Mouse (Mus musculus) cortical plate, adult 2 months (tissue): ENCODE measurements around the gene Hps3. TPM values are rescaled to one million over a fixed set of nuclear protein-coding genes. Genes with fewer than 3 reads are reported as not detected.
A peak's percentile ranks its signal among the peaks of the same experiment; 100 is the strongest.
"Not testable (repeated sequence)": the region's sequence is repeated elsewhere in the genome, so short reads cannot be mapped to it uniquely, and the experiment has no call there.

Experiments used
- H3K27ac ChIP-seq: fragments of 200-500 bp; 2 replicates; pipeline ENCODE4 v1.5.1; 2012; ENCODE audit warnings: low read length, control low read depth, inconsistent platforms; ENCODE audit not compliant: insufficient read depth
- H3K4me1 ChIP-seq: fragments of 200-500 bp; 2 replicates; pipeline ENCODE4 v1.6.1; 2011; ENCODE audit warnings: low read length; ENCODE audit not compliant: control insufficient read depth, insufficient read depth
- H3K4me3 ChIP-seq: fragments of 200-500 bp; 2 replicates; pipeline ENCODE4 v1.5.1; 2011; ENCODE audit warnings: mild to moderate bottlenecking, low read length, control low read depth; ENCODE audit not compliant: insufficient read depth
- CTCF ChIP-seq: fragments of 200-500 bp; IDR thresholded peaks from 2 replicates; pipeline ENCODE4 v1.5.1; 2011; ENCODE audit warnings: mild to moderate bottlenecking, control low read depth, low read length; ENCODE audit not compliant: insufficient read depth; ENCODE audit errors: extremely low read depth
- POLR2A ChIP-seq: fragments of 200-500 bp; IDR thresholded peaks from 2 replicates; pipeline ENCODE4 v1.6.1; 2011; ENCODE audit warnings: mild to moderate bottlenecking, low read length, control low read depth; ENCODE audit not compliant: insufficient read depth; ENCODE audit errors: extremely low read depth
- polyA plus RNA-seq: library from polyadenylated mRNA; depleted of rRNA; stranded (reverse); fragments of >200 nt; gene quantifications from 2 replicates; pipeline ENCODE4 v1.2.3, GENCODE M21; 2012

Hps3 gene
- polyA plus RNA-seq, 1 experiment, result 16.6 TPM

DNA sequence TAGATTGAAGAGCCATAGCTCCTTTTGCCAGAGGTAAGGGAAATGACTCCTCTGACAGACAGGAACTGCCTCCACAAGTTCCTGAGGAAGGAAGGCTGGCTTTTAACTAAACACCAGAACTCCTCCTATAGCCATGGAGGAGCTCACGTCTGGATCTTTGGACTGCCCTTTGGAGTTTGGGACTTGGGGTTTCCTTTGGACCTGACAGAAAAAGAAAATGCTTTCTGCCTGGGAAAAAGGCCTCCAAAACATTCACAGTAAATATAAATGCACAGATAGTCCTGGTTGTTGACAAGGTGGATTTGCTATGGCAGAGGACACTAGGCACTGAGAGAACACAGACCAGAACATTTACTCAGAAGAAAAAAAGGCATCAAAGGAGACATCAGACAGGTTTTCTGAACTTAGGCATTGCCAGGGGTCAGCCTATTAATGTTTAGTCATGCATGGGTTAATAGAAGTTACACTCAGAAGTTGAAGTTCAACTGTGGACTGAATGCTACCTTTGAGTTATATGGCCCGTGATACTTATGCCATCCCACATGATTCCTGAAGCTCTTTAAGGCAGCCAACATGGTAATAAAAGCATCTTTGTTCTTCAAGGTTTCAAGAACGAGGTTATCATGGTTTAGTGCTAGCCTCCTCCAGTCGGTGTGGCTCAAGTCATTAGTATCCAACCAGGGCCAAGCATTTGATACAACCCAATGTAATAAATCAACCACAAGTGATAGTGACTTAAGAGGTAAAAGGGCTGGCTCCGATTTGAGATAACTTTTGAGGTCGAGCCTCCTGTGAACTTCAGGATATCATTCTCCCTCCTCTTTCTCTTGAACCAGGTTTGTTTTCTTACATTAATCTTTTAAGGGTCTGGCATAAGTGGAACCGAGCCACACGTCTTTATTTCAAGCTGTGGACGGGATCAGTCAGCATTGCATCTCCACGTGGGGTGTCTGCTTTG, 1.1 kb downstream of the Hps3 start:
- Histone ChIP-seq H3K4me1 (peaks cover 8% of the 10 kb centered on the region), H3K27ac (no peak overlapping the region), H3K4me3 (peak overlapping the region; percentile 93)
- TF ChIP-seq POLR2A (no peak), CTCF (no peak)

DNA sequence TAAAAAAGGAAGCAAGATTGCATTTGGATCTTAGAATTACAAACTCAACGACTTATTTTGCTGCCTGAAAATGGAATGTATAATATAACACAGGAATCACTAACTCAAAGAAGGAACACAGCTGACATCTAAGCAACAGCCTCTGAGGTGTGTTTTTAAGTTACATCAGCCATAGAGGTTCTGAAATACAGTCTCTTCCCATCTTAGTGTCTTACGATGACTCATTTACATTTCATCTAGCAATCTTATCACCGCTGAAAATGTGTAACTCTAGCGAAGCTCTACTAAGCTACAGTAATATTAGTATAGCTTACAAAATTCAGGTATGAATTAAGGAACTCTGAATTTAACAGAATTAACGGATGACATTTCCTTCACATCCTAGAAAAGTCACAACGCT, 4.3 kb downstream of the Hps3 start:
- no peak for TF ChIP-seq POLR2A
- no peak for TF ChIP-seq CTCF
- H3K27ac ChIP-seq, result no peak overlapping the region
- H3K4me3 ChIP-seq, result no peak overlapping the region
- peaks cover 8% of the 10 kb centered on the region for H3K4me1 ChIP-seq

DNA sequence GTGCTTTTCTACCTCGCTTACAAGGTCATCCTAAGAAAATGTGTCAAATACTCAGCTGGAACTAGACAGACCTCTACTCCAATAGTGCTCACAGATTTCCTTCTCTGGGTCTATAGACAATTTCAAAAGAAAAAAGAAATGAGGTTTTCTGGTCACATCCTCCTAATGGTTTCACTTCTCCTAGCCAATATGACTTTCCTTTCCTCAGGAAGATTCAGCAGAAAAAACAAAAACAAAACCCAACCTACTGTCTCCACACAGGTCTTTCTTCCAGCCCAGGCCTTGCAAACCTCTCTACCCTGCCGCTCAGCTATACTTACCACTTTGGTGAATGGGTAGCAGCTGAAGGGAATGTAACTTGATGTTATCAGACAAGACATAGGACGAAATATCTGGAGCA, 6.5 kb downstream of the Hps3 start:
- Histone ChIP-seq H3K4me1 (peaks cover 2% of the 10 kb centered on the region), H3K27ac (no peak overlapping the region), H3K4me3 (no peak overlapping the region)
- TF ChIP-seq CTCF, result no peak
- no peak for TF ChIP-seq POLR2A

DNA sequence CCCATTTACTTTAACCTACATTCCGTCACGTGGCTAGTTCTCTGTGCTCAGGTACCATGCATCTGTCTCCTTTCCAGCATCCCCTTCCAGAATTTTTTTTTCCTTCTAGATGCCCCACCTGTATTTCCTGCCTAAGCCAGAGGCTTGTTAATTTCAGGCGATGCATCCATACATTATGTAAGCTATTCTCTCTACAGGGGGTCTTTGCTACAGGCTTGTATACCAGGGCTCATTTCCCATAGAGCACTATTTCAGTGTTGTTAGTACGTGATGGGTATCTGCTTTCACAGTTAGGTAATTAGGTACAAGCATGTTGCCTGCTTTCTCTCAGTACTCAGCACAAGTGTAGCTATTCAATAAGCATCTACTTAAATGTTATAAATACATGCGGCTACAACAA, 7.3 kb downstream of the Hps3 start:
- TF ChIP-seq POLR2A (no peak), CTCF (no peak)
- no peak overlapping the region for H3K4me3 ChIP-seq
- no peak overlapping the region for H3K27ac ChIP-seq
- no peaks in the 10 kb centered on the region for H3K4me1 ChIP-seq

DNA sequence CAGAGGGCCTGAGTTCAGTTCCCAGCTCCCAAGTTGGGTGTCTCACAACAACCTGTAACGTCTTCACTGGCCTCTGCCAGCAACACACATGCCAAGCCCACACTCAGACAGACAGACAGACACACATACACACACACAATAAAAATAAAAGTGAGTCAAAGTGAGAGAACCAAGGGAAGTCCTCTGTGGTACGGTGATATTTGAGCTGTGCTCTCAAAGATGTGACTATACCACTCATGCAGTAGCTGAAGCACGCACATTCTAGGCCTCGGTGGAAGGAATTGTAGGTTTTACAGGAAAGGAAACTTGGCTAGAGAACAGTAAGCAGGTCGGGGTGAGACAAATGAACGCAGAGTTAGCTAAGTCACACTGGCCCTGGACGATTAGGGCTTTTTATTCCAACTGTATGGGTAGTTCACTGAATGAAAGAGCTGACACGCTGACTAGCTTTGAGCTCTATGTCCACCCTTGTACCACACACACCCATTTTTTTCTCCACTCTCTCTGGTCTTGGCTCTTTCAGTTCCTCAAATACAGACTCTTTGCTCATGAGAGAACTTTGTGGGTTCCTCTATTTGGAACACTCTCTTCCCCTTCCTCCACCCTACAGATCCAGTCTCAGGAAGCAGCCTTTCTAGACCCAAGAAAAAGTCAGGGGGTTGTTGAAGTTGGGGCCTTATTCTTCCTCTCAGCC, 8.0 kb downstream of the Hps3 start:
- TF ChIP-seq POLR2A (no peak), CTCF (no peak)
- Histone ChIP-seq H3K4me3 (no peak overlapping the region), H3K27ac (no peak overlapping the region), H3K4me1 (no peaks in the 10 kb centered on the region)

DNA sequence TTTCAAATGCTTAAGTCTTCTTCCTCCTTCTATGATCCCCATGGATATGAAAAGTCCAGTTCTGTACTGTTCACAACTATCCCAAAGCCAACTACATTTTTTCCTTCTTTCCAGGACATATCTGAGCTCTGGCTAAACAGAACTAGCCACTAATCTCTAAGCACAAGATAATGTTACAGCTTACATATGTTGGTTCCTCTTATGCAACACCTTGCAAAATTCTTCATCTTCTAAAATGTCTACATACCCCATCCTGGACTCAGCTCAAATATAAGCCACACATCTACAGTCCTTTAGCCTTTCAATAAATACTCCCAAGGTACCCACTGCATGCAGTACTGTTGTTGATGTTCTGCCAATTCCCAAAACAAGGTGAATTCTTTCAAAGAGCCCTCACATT, 8.6 kb downstream of the Hps3 start:
- TF ChIP-seq POLR2A (no peak), CTCF (no peak)
- H3K27ac ChIP-seq, result no peak overlapping the region
- H3K4me3 ChIP-seq, result no peak overlapping the region
- H3K4me1 ChIP-seq, result no peaks in the 10 kb centered on the region

DNA sequence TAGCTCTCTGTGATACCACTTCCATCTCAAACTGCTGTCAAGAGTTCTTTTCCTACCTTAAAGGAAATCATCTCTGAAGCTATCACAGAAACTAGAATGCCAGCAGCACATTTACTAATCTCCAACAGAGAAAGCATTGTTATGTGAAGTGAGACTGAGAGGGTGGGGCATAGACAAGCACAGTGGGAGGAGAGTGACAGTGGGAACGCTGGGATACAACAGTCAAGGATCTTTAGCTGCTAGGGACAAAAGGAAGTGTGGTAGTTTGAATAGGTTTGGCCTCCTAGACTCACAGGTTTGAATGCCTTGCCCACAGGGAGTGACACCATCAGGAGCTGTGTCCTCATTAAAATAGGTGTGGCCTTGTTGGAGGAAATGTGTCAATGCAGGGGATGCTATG, 11.3 kb downstream of the Hps3 start:
- H3K27ac ChIP-seq, result no peak overlapping the region
- no peaks in the 10 kb centered on the region for H3K4me1 ChIP-seq
- no peak for TF ChIP-seq POLR2A
- no peak for TF ChIP-seq CTCF
- no peak overlapping the region for H3K4me3 ChIP-seq

DNA sequence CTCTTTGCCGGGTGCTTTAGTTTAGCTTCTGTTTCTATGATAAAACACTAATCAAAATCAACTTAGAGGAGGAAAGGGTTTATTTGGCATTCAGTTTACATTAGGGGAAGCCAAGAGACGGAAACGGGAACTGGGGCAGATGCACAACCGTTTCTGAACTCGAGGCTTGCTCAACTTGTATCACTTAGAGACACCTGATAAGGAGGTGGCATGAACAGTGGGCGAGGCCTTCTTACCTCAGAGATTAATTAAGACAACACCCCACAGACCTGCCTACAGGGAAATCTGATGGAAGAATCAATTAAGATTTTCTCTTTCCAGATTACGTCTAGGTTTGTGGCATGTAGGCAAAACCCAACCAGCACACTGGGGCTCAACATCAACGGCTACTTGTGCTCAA, 17.0 kb downstream of the Hps3 start:
- no peak for TF ChIP-seq POLR2A
- no peak for TF ChIP-seq CTCF
- Histone ChIP-seq H3K4me3 (no peak overlapping the region), H3K4me1 (no peaks in the 10 kb centered on the region), H3K27ac (no peak overlapping the region)

DNA sequence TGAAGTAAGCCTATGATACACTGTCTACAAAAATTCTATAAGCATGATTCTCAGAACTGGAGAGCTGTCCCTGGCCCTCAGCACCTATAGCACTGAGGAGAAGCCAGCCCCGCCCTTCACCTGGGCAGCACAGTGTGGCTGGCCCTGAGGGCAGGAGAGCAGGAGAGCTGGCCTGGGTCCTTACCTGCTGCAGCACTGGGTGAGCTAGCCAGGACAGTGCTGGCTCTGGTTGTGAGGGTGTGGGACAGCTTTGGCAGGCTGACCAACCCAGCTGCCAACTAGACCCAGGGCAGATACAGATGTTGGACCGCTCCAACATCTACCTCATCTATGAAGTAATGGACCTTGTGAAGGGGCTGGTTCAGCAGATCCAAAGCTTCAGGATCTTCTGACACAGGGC, 20.7 kb downstream of the Hps3 start:
- H3K27ac ChIP-seq, result no peak overlapping the region

DNA sequence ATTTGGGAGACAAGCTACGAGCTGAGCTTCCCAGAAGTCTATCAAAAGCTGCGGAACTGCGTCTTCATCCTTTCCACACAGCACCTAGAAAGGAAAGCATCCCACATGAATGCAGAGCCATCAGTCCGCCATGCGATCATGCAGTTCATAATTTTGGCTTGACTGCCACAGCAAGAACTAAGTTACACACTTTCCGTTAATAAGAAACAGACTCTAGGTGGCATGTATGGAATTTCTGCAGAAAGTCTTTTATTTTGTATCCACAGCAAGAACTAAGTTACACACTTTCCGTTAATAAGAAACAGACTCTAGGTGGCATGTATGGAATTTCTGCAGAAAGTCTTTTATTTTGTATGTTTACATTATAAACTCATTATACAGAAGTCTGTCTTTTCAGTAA, 24.2 kb downstream of the Hps3 start:
- not testable (repeated sequence) for H3K27ac ChIP-seq, H3K4me3 ChIP-seq, H3K4me1 ChIP-seq

More for the DNA sequence above, 20.7 kb downstream of the Hps3 start:
- H3K4me3 ChIP-seq, result no peak overlapping the region
- no peaks in the 10 kb centered on the region for H3K4me1 ChIP-seq
- no peak for TF ChIP-seq POLR2A
- TF ChIP-seq CTCF, result no peak
